Mouse (Mus musculus) neutrophil, adult 83 days (primary cell): ENCODE data around the gene Olfr1047. TPM values are rescaled to one million over a fixed set of nuclear protein-coding genes. Genes with fewer than 3 reads are reported as not detected.

ENCODE experiments used
- total RNA-seq, 2 experiments: library from RNA; stranded (reverse); gene quantifications; one replicate each; pipeline ENCODE4 v1.2.4; 2023

Gene Olfr1047
- total RNA-seq = not detected

DNA sequence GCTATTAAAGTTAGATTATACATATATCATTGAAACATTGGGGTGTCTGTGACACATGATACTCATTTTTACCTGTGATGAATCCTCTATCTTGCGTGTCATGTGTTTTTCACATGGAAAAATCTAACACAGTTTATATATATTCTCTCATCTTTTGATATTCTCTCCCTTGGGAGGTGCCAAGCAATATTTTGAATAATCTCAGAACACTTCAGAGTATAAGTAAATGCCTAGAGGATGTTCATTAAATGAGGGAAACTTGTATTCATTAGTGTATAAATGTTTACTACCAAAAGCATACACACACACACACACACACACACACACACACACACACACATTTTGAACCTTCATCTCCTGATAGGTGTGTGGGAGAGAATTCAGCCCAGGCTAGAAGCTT lies at the start of gene Olfr1047:
Gene Olfr1047 (minus strand): TSS at position 101 of the 400 bp plus-strand sequence.

DNA sequence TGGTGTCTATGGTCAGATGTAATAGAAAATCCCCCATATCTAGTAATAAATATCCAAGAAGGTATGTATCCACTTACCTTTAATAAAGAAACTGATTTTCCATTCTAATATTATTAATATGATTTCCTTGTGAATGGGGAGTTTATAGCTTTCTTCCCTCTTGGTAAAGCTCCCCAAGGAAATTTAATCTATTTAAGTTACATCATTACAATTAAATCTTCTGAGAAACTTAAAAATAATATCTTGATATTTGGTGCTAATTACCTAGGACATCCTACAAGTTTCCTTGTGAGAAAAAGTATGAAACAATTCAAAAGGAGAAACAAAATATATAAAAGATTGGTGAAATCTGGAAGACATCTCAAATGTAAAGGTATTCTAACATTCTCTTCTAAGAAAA lies 47.8 kb upstream of the Olfr1047 start, which contains the start of gene Olfr1051:
Gene Olfr1051 (minus strand): TSS at position 101 of the 400 bp plus-strand sequence.

DNA sequence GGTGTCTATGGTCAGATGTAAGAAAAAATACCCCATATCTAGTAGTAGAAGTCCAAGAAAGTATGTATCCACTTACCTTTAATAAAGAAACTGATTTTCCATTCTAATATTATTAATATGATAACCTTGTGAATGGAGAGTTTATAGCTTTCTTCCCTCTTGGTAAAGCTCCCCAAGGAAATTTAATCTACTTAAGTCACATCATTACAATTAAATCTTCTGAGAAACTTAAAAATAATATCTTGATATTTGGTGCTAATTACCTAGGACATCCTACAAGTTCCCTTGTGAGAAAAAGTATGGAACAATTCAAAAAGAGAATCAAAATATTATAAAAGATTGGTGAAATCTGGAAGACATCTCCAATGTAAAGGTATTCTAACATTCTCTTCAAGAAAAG lies 27.0 kb upstream of the Olfr1047 start, which contains the start of gene Olfr1049:
Gene Olfr1049 (minus strand): TSS at position 101 of the 400 bp plus-strand sequence.

DNA sequence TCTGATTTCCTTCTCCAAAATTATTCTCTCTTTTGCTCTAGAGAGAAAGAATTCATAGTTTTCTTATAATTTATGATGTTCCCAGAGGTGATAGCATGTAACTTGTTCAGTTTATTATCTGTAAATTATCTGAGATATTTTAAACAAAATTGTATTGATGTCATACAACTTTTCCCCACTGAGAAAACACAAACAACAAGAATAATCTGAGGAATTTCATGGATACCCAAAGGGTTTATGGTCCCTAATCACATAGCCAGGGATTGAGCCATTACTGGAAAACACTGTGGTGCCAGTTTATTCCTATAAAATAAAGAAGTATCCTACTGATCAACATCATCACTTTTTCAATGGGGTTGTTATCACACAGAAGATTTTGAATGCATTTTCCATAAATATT lies 9.0 kb upstream of the Olfr1047 start, which contains the start of gene Olfr1048:
Gene Olfr1048 (minus strand): TSS at position 101 of the 400 bp plus-strand sequence.

DNA sequence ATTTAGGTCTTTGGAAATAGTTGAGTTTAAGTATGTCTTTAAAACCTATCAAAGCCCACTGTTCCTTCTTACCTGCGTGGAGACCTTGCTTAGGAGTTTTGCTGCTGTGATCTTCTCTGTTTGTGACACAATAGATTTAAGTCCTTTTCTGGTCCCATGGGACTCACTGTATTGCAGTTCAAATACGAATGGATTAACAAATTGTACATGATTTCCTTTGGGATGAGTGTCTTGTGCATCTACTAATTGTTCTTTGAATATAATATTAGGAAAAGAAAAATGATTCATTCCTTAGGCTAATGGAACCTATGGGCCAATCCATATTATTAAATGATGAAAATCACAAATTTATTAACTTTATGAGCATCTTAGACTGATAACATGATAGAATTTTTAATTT lies 12.0 kb downstream of the Olfr1047 start, which contains the start of gene Olfr1046:
Gene Olfr1046 (minus strand): TSS at position 101 of the 400 bp plus-strand sequence.

DNA sequence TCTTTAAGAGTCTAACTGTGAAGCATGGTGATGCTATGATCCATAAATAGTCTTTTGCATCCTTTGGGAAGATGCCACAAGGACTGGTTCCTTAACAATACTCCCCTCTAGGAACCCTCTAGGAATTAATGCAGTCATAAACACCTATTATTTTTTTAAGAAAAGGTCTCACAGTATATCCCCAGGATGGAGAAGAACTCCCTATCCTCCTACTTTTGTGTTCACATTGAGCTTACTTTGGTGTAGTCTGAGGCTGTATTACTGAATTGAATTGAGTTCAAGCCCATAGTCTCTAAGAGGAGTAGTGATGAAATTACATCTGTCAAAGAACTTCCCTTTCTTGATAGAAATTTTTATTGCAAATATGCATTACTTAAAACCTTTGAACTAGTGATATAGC lies 28.3 kb downstream of the Olfr1047 start, which contains the start of gene Olfr1045:
Gene Olfr1045 (minus strand): TSS at position 101 of the 400 bp plus-strand sequence.

DNA sequence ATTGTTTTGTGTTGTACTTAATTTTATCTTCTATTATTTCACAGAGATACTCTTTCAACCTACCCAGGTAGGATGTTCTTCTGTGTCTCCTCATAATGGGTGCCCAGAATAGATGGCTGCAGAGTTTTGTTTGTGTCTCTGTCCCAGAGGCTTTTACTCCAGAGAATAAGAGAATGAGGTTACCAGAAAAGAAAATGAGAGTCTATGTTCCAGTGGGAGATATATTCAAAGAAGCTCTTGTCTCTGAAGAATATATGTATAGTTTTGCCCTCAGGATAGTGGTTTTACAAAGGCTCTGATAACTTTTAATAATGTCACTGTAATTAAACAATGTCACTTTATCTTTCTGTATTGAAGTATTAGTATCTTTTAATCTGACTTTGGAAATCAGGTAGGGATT lies 45.6 kb downstream of the Olfr1047 start, which contains the start of gene Olfr52:
Gene Olfr52 (minus strand): TSS at position 101 of the 400 bp plus-strand sequence.

DNA sequence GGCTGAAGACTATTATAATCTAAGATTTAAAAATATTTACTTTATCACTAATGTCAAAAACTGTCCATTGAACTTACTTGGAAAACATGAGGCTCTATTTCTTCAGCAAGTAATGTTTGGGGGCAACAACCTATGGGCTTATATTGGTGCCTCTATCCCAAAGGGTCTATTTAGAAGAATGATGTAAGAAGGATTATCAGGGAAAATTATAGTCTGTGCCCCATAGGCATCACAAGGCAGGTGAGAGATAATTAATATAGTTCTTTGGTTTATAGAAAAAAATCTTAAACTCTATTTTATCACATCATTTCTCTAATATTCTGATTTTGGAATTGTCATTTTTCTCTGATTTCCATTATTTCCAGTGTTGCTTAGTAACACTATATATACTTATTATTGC lies 53.5 kb downstream of the Olfr1047 start, which contains the start of gene Olfr1044:
Gene Olfr1044 (minus strand): TSS at position 101 of the 400 bp plus-strand sequence.

Other genes with a start within 250 kb of the Olfr1047 start
- not detected for gene Olfr1031, start 241.1 kb downstream of the Olfr1047 start, total RNA-seq
- gene Olfr1032, start 225.9 kb downstream of the Olfr1047 start, total RNA-seq = not detected
- gene Olfr1033, start 210.8 kb downstream of the Olfr1047 start, total RNA-seq = not detected
- gene Olfr1034, start 185.5 kb downstream of the Olfr1047 start, total RNA-seq = not detected
- not detected for gene Olfr1036, start 157.4 kb downstream of the Olfr1047 start, total RNA-seq
- gene Olfr1037, start 144.0 kb downstream of the Olfr1047 start, total RNA-seq = not detected
- gene Olfr1039, start 95.5 kb downstream of the Olfr1047 start, total RNA-seq = not detected
- not detected for gene Olfr1040, start 84.7 kb downstream of the Olfr1047 start, total RNA-seq
- not detected for gene Olfr1042, start 69.6 kb downstream of the Olfr1047 start, total RNA-seq
- not detected for gene Olfr1043, start 63.9 kb downstream of the Olfr1047 start, total RNA-seq
- gene Olfr1044, start 53.6 kb downstream of the Olfr1047 start, total RNA-seq = not detected
- not detected for gene Olfr52, start 45.7 kb downstream of the Olfr1047 start, total RNA-seq
- gene Olfr1045, start 28.4 kb downstream of the Olfr1047 start, total RNA-seq = not detected
- not detected for gene Olfr1046, start 12.1 kb downstream of the Olfr1047 start, total RNA-seq
- gene Olfr1048, start 8.9 kb upstream of the Olfr1047 start, total RNA-seq = not detected
- gene Olfr1049, start 26.9 kb upstream of the Olfr1047 start, total RNA-seq = not detected
- gene Olfr1051, start 47.7 kb upstream of the Olfr1047 start, total RNA-seq = not detected
- gene Olfr1052, start 61.1 kb upstream of the Olfr1047 start, total RNA-seq = not detected
- not detected for gene Olfr1053, start 83.9 kb upstream of the Olfr1047 start, total RNA-seq
- gene Olfr1054, start 104.0 kb upstream of the Olfr1047 start, total RNA-seq = not detected
- gene Olfr1055, start 118.9 kb upstream of the Olfr1047 start, total RNA-seq = not detected
- not detected for gene Olfr1056, start 131.1 kb upstream of the Olfr1047 start, total RNA-seq
- not detected for gene Olfr1057, start 147.0 kb upstream of the Olfr1047 start, total RNA-seq
- gene Olfr1058, start 157.2 kb upstream of the Olfr1047 start, total RNA-seq = not detected
- not detected for gene Olfr1061, start 182.6 kb upstream of the Olfr1047 start, total RNA-seq
- gene Olfr1062, start 195.3 kb upstream of the Olfr1047 start, total RNA-seq = not detected
- gene Olfr1065, start 219.2 kb upstream of the Olfr1047 start, total RNA-seq = not detected
- gene Olfr1066, start 224.9 kb upstream of the Olfr1047 start, total RNA-seq = not detected